Mouse (Mus musculus) C2C12 (cell line): ENCODE data around the gene Hba-a1.

Experiments
- CTCF ChIP-seq: IDR thresholded peaks from one replicate; pipeline ENCODE4 v1.5.1; 2011; ENCODE audit not compliant: control insufficient read depth, insufficient read depth, insufficient read length
- MAX ChIP-seq: IDR thresholded peaks from one replicate; pipeline ENCODE4 v1.6.1; 2011; ENCODE audit warnings: mild to moderate bottlenecking, control low read depth
- MYOD1 ChIP-seq: IDR thresholded peaks from one replicate; pipeline ENCODE4 v1.6.1; 2011; ENCODE audit warnings: low read depth; ENCODE audit not compliant: control insufficient read depth, insufficient read length
- MYOG ChIP-seq: IDR thresholded peaks from one replicate; pipeline ENCODE4 v1.6.1; 2011; ENCODE audit not compliant: control insufficient read depth, insufficient read length; ENCODE audit errors: extremely low read depth

DNA sequence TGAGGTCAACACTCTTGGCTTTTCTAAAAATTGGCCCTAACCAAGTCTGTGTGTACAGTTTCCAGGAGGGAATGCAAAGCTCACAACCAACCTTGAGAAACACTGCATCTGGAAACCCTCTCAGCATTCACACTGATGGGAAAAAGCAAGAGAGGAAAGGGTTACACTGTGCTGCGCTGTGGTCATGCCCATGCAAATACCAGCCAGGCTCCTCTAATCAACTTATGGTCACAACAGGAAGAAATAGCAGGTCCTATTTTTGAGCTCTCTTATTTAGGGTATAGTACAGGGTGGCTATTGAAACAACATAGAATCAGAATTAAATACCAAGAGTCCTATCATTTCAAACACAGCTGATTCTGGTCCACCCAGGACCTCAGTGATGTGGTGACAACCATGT is 38.7 kb upstream of the Hba-a1 start:
- TF ChIP-seq CTCF (no peak), MYOD1 (no peak), MAX (no peak), MYOG (no peak)
